Mouse (Mus musculus) MEL (cell line): ENCODE measurements around the gene Herc1.

Experiments used
- CTCF ChIP-seq, 3 experiments: IDR thresholded peaks in 2 of 3; conservative IDR thresholded peaks in 1 of 3; 2 replicates each; pipeline ENCODE4 v1.5.1; 2011 to 2012; ENCODE audit warnings: low read length in 3 of 3, low read depth in 2 of 3, mild to moderate bottlenecking in 2 of 3, improper control_type of control experiment in 1 of 3, inconsistent platforms in 1 of 3, mixed read lengths in 1 of 3, moderate library complexity in 1 of 3; ENCODE audit not compliant: control insufficient read depth in 1 of 3, insufficient read depth in 1 of 3, poor library complexity in 1 of 3, severe bottlenecking in 1 of 3
- EP300 ChIP-seq, 2 experiments: IDR thresholded peaks; 2 replicates each; pipeline ENCODE4 v1.6.1; 2011; ENCODE audit warnings: improper control_type of control experiment in 2 of 2, low read length in 2 of 2, low read depth in 1 of 2, mild to moderate bottlenecking in 1 of 2
- HCFC1 ChIP-seq: IDR thresholded peaks from 2 replicates; pipeline ENCODE4 v1.6.1; 2012; ENCODE audit warnings: low read depth, mild to moderate bottlenecking, inconsistent platforms, low read length, improper control_type of control experiment, moderate library complexity
- POLR2A ChIP-seq, 2 experiments: IDR thresholded peaks; 2 replicates each; pipeline ENCODE4 v1.6.1; 2011 to 2012; ENCODE audit warnings: low read length in 2 of 2, mild to moderate bottlenecking in 2 of 2, control low read depth in 1 of 2, improper control_type of control experiment in 1 of 2, low read depth in 1 of 2, moderate library complexity in 1 of 2; ENCODE audit not compliant: control insufficient read depth in 1 of 2, insufficient read depth in 1 of 2, poor library complexity in 1 of 2
- USF1 ChIP-seq: IDR thresholded peaks from 2 replicates; pipeline ENCODE4 v1.6.1; 2014; ENCODE audit warnings: low read depth, mild to moderate bottlenecking, inconsistent platforms, low read length, improper control_type of control experiment, moderate library complexity
- ZC3H11A ChIP-seq: IDR thresholded peaks from 2 replicates; pipeline ENCODE4 v1.6.1; 2012; ENCODE audit warnings: low read depth, mild to moderate bottlenecking, inconsistent platforms, low read length, improper control_type of control experiment

- TF ChIP-seq USF1 (no peak), POLR2A (IDR thresholded peaks at IDR 0.05; ENCODE audit: control insufficient read depth in 1 of 2, insufficient read depth in 1 of 2, low read depth in 1 of 2, low read length in 2 of 2, poor library complexity in 1 of 2) (no peak), CTCF (IDR thresholded peaks at IDR 0.05 in 2 of 3, conservative IDR thresholded peaks at IDR 0.05 in 1 of 3; ENCODE audit: control insufficient read depth in 1 of 3, insufficient read depth in 1 of 3, low read depth in 2 of 3, low read length in 3 of 3, poor library complexity in 1 of 3, severe bottlenecking in 1 of 3) (no peak), HCFC1 (no peak), ZC3H11A (no peak), EP300 (IDR thresholded peaks at IDR 0.05; ENCODE audit: low read depth in 1 of 2, low read length in 2 of 2) (no peak)
Measured at GRCm38 (mm10) chr9:66440007-66440406, 89.8 kb downstream of the Herc1 start.
